Mouse (Mus musculus) kidney, adult 18-20 months (tissue): ENCODE measurements around the gene Spred1.

Experiments used
- DNase-seq: peaks from one replicate; pipeline ENCODE4 v3.0.0; 2021

Gene Spred1

DNA sequence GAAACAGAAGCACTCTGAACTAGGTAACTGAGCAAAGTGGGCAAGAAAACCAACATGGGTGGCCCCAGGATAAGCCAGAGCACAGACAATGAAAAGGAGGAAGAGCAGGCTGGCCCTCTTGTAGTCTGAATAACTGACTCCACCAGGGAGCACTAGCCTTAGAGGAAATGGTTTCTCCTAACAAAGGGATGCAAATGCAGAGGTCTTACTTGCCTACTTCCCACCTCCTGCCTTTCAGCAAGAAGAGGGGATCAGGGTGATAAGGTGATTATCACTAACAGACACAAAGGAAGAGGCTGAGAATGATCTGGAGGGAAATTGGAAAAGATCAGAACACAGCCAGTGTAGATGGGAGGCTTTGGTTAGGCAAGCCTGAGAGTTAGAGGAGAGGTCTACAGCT, 73.1 kb downstream of the Spred1 start:
- no peak for DNase-seq

DNA sequence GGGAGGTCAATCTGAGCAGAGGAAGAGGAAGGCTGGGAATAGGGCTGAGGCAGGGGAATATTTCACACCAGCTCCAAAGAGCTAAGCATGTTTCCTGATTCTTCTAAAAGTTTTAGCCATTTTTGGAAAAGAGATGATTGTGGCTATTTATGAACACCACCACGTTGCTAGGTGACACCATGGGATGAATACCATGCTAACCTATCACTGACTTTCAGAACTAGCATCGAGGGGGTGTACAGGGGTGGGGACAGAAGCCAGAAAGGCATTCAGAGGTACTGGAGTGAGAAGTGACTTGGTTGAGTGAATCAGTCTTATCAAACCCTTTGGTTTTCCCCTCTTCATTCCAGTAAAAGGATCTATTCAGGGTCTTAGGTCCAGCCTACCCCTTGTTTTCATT, 74.0 kb downstream of the Spred1 start:
- DNase-seq = no peak

DNA sequence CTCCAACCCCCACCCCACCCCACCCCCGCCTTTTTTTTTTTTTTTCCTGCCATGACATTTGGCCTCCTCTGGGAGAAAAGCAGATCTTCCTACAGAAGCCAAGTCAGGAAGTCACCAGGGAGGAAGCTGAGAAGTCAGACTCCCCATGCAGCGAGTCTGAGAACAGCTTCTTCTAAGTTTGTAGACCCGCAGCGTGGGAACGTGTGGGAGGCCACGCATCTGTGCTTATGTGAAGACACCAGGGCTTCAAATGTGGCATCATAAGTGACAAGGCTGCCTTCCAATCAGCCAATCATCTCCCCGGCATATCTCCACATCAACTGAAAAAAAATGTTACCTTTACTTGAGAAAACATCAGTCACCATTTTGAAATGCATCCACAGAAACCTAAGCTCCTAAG, 74.4 kb downstream of the Spred1 start:
- no peak for DNase-seq

DNA sequence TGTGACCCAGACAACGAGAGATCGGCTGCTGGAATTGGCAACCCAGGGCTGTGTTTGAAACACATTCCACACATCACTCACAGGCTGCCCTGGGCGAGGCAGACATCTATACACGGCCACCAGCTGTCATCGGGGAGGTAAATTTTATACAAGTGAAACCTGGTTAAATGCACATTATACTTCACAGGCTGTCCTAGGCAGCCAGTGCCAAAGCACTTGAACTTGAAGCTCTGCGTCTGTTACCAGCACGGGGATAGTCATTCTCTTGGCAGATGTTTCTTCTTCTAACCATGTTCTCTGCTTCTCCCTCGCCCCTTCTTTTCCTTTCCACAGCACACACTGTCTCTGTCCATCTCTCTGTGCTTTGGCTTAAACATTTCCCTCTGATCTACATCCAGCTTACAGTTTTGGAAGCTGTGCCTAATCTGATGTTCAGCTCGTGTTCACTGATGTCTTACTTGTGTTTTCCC, 79.7 kb downstream of the Spred1 start:
- DNase-seq = no peak

DNA sequence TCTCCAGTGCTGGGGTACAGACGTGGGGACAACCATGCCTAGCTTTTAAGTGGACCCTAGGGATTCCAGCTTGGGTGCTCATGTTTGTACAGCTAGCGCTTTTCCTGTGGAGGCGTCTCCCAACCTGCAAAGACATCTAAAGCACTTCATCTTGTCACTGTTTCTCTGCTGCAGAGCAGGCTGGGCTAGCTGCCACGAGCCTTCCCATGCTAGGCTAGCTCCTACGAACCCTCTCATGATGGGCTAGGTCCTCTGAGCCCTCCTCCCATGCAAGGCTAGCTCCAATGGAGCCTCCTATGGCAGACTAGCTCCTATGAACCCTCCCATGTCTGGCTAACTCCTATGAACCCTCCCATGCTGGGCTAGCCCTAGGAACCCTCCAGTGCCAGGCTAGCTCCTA, 82.2 kb downstream of the Spred1 start:
- DNase-seq = no peak

DNA sequence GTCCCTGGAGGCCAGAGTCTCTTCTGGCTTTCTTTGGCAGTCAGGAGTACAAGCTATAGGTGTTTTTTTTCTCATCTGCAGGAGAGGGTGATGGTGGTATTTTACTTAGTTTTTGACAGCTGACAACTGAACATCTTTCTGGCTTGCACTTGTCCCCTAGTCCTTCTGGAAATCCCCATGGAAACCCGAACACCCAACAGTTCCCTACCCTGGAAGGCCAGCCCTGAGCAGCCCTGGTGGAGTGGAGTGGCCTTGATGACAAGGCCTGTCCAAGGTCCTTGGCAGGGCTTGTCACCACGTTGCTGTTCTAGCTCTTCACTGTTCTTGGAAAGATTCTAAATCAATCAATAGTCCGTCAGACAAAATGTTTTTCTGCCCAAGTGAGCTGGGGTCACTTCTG, 83.4 kb downstream of the Spred1 start:
- DNase-seq = no peak

DNA sequence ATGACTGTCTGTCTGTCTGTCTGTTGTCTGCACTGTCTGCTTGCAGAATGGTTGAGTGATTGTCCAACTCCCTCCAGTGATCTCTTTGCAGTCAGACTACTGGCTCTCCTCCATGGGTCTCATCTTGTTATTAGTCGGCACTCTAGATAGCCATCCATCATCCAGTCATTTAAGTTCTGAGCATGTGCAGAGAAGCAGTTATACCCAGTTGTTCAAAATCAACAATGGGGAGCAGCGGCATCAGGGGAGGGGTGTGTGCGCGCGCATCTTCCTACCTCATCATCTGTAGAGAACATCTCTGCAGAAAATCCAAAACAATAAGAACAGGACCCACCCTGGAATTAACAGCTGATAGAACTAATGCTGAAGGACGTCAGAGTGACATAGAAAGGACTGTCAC, 83.9 kb downstream of the Spred1 start:
- no peak for DNase-seq

DNA sequence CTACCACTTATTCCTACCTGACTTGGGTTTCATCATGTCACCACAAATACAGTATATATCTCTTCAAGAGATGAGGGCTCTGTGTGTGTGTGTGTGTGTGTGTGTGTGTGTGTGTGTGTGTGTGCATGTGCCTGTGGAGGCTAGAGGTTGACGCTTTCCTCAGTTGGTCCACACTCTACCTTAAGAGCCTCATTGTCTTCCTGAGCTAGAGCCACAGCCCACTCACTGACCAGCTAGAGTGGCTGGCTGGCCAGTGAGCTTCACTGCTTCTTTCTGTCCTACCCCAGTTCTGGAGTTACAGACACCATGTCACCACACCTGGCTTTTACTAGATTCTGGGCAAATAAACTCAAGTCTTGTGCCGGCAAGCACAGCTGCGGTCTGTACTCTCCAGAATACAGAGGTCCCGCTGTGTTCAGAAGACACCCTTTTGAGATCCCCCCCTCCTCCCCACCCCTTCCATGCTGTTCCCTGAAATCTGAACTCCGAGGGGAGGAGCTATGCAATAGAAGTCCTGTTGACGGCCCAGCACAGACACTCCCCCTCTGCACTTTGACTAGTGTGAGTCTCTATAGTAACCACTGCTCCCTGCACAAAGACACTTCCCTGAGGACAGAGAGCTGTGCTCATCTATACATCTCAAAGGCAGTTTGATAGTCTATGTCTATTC, 89.4 kb downstream of the Spred1 start:
- DNase-seq = peak; percentile 10

DNA sequence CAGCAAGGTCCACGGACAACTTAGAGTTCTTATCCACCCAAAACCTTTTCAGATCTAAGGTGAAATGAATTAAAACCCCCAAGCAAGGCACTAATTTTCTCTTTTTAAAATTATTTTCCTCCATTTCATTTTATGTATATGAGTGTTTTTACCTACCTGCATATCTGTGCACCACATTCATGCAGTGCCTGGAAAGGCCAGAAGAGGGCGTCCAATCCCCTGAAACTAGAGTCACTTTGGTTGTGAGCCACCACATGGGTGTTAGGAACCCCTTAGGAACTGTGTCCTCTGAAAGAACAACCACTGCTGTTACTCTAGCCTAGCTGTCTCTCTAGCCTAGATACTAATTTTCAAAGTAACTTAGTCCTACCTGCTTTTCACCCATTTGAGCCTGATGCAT, 95.0 kb downstream of the Spred1 start:
- DNase-seq = no peak

DNA sequence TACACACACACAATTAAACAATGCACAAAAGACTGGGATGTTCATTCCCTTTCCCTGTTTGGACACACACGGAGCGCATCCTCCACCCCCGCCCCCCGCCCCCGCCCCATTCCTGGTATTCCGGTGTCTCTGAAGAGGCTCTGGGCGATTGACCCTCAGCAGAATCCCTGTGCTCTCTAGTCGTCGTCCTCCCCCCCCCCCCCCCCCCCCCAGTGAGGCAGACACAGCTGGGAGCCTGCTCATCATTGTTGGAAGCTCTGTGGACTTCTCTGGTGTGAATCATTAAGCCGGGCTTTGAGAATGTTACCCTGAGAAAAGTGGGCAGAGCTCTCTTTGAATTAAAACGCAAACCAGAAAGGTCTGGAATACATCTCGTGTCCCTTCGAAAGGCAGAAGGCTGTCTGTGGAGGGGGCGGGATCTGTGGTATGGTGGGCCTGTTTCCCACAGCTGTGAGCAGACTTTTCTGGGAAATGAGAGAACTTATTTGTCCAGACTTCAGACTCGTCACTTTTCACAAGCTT, 96.6 kb downstream of the Spred1 start:
- DNase-seq = no peak

DNA sequence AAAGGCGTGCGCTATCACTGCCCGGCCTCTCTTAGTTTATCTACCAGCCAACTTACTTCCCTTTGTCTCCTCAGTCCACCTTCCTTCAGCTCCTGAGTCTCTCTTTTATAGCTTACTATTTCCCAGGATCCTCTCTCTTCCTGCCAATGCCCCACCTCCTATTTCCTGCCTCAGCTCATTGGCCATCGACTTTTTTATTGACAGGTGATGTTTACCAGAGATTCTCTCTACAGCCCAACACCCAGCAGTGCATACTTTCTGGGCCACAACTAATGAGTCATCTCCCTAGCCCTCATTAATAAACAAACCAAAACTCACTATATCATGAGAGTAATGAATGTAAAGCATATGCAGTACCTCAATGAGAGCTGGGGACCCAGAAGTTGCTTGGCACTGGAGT, 98.4 kb downstream of the Spred1 start:
- DNase-seq = no peak

DNA sequence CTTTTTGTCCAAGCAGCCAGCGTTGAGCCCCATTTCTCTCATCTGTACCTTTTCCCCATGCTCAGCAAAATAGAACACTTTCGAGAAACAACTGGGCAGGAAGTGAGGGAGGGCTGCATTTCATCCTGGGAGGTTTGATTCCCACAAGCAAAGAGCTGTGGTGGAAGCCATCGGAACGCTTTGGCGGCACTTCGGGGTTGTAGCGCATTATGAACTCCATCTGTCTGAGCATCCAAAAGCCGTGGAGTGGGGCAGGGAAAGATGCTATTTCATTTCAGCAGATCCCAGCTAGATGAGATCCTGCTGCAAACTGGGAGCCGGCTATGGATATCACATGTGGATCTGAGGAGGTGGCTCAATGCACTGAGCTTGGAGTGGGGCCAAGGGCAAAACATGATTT, 101.5 kb downstream of the Spred1 start:
- DNase-seq = no peak

DNA sequence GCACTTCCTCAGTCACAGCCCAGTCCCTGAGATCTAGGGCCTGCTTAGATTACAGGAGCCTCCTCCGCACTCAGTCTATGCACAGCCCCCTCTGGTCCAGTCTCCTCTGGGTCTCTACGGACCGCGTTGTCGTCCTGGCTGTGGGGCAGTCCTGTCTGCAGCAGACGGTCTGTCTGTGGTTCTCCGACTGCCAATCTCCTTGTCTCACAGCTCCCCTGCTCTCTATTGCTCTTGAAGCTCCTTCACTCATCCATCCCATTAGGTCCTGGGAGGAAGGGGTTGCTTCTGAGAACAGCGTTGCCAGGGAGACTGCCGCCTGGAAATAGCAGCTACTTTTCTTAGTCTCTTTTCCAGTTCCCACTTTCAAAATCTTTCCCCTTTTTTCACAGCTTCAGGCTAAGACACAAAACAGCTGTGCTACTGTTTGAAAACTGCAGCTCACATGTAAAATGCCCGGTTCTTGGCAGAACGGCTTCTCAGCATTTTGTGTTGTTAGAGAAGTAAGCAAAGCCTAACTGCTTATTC, 107.5 kb downstream of the Spred1 start:
- DNase-seq = no peak

DNA sequence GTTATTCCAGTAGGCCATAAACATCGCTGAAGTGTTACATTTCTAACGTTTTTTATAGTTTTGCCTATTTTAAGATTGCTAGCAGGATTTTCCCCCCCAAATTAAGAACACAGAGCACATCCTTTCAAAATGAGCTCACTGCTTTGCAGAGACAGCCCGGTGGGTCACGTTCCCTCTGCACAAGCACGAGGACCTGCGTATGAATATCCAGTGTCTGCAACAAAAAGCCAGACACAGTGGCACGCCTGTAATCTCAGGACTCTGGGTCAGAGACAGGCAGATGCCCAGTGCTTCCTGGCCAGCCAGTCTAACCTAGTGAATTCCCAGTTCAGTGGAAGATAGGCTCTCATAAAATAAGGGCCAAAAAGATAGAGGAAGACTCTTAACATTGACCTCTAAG, 109.1 kb downstream of the Spred1 start:
- no peak for DNase-seq

DNA sequence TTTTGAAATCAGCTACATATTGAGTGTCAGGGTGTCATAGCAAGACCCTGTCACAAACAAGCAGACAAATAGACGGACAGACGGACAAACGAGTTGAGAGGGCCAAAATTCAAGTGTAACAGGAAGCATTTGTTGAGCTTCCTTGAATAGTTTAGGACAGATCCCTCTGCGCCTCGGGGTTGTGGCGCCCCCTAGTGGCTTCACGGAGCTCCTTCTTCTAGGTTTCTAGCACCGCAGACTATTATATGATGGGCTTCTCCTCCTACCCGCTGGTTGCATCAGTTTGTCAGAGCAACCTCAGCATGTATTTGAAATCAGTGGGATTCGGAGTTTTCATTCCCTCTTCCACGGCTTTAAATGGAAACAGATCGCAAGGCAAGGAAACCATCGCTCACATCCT, 110.1 kb downstream of the Spred1 start:
- DNase-seq = peak; percentile 72
